Mouse (Mus musculus): ENCODE data around the gene Jmy. TPM values are rescaled to one million over a fixed set of nuclear protein-coding genes. Genes with fewer than 3 reads are reported as not detected.

The Jmy gene
- total RNA-seq, 2 experiments from 2014 or later: 20.7 to 26.9 TPM

GRCm38 (mm10) chr13:93478344-93478743, 21.3 kb downstream of the Jmy start:
- peak; percentile 84 for ATAC-seq (replicated peaks; ENCODE audit: low FRiP score, low TSS enrichment, poor library complexity, severe bottlenecking)

GRCm38 (mm10) chr13:93468355-93468754, 31.3 kb downstream of the Jmy start:
- no peak for ATAC-seq (replicated peaks; ENCODE audit: low FRiP score, low TSS enrichment, poor library complexity, severe bottlenecking)

- ATAC-seq (replicated peaks; ENCODE audit: low FRiP score, low TSS enrichment, poor library complexity, severe bottlenecking): no peak
These were observed 40.0 kb downstream of the Jmy start for GRCm38 (mm10) chr13:93459566-93459965.

GRCm38 (mm10) chr13:93458616-93459015, 41.0 kb downstream of the Jmy start:
- no peak for ATAC-seq (replicated peaks; ENCODE audit: low FRiP score, low TSS enrichment, poor library complexity, severe bottlenecking)

- no peak for ATAC-seq (replicated peaks; ENCODE audit: low FRiP score, low TSS enrichment, poor library complexity, severe bottlenecking)
These were observed 46.3 kb downstream of the Jmy start for GRCm38 (mm10) chr13:93453275-93453674.

- ATAC-seq (replicated peaks; ENCODE audit: low FRiP score, low TSS enrichment, poor library complexity, severe bottlenecking): peak; percentile 64
These were observed 59.4 kb downstream of the Jmy start for GRCm38 (mm10) chr13:93440167-93440566.

GRCm38 (mm10) chr13:93429205-93429604, 70.4 kb downstream of the Jmy start:
- no peak for ATAC-seq (replicated peaks; ENCODE audit: low FRiP score, low TSS enrichment, poor library complexity, severe bottlenecking)

GRCm38 (mm10) chr13:93427920-93428876, 71.4 kb downstream of the Jmy start:
- ATAC-seq (replicated peaks; ENCODE audit: low FRiP score, low TSS enrichment, poor library complexity, severe bottlenecking): peak; percentile 95

GRCm38 (mm10) chr13:93423224-93423623, 76.4 kb downstream of the Jmy start:
- no peak for ATAC-seq (replicated peaks; ENCODE audit: low FRiP score, low TSS enrichment, poor library complexity, severe bottlenecking)

- no peak for ATAC-seq (replicated peaks; ENCODE audit: low FRiP score, low TSS enrichment, poor library complexity, severe bottlenecking)
These were observed 79.8 kb downstream of the Jmy start for GRCm38 (mm10) chr13:93419779-93420178.

GRCm38 (mm10) chr13:93418292-93418691, 81.3 kb downstream of the Jmy start:
- ATAC-seq (replicated peaks; ENCODE audit: low FRiP score, low TSS enrichment, poor library complexity, severe bottlenecking): no peak

- no peak for ATAC-seq (replicated peaks; ENCODE audit: low FRiP score, low TSS enrichment, poor library complexity, severe bottlenecking)
These were observed 84.6 kb downstream of the Jmy start for GRCm38 (mm10) chr13:93415055-93415454.

- no peak for ATAC-seq (replicated peaks; ENCODE audit: low FRiP score, low TSS enrichment, poor library complexity, severe bottlenecking)
These were observed 89.3 kb downstream of the Jmy start for GRCm38 (mm10) chr13:93410343-93410742.

- peak; percentile 82 for ATAC-seq (replicated peaks; ENCODE audit: low FRiP score, low TSS enrichment, poor library complexity, severe bottlenecking)
These were observed 92.8 kb downstream of the Jmy start for GRCm38 (mm10) chr13:93406855-93407254.

GRCm38 (mm10) chr13:93401947-93402346, 97.7 kb downstream of the Jmy start:
- no peak for ATAC-seq (replicated peaks; ENCODE audit: low FRiP score, low TSS enrichment, poor library complexity, severe bottlenecking)

GRCm38 (mm10) chr13:93399710-93400216, 99.8 kb downstream of the Jmy start:
- peak; percentile 41; the same call in 1 of the 2 replicates for ATAC-seq (replicated peaks; ENCODE audit: low FRiP score, low TSS enrichment, poor library complexity, severe bottlenecking)

- ATAC-seq (replicated peaks; ENCODE audit: low FRiP score, low TSS enrichment, poor library complexity, severe bottlenecking): no peak
These were observed 110.4 kb downstream of the Jmy start for GRCm38 (mm10) chr13:93389242-93389625.

- peak; percentile 99 for ATAC-seq (replicated peaks; ENCODE audit: low FRiP score, low TSS enrichment, poor library complexity, severe bottlenecking)
These were observed 110.9 kb downstream of the Jmy start for GRCm38 (mm10) chr13:93388594-93389241.

GRCm38 (mm10) chr13:93387440-93387839, 112.2 kb downstream of the Jmy start:
- no peak for ATAC-seq (replicated peaks; ENCODE audit: low FRiP score, low TSS enrichment, poor library complexity, severe bottlenecking)

GRCm38 (mm10) chr13:93385147-93385546, 114.5 kb downstream of the Jmy start:
- ATAC-seq (replicated peaks; ENCODE audit: low FRiP score, low TSS enrichment, poor library complexity, severe bottlenecking): no peak
